Mouse (Mus musculus): ENCODE measurements around the gene Tmem88b. TPM values are rescaled to one million over a fixed set of nuclear protein-coding genes. Genes with fewer than 3 reads are reported as not detected.

Gene Tmem88b
- polyA plus RNA-seq (2014; fragmentation: Illumina TruSeq; extraction: RNeasy Lipid Tissue Mini Kit (QIAGEN cat#74804); ENCODE audit: insufficient read depth, low read depth, low replicate concordance): 0.29 TPM

GRCm38 (mm10) chr4:155785819-155786218 is at the start of gene Tmem88b:
Tmem88b (minus strand) TSS chr4:155785874.

GRCm38 (mm10) chr4:155831205-155831766 is 45.6 kb upstream of the Tmem88b start, which contains the start of gene Aurkaip1:
Aurkaip1 (plus strand) TSS chr4:155831272.

GRCm38 (mm10) chr4:155811929-155812664 is 26.4 kb upstream of the Tmem88b start, which contains the start of gene Ccnl2:
Ccnl2 (plus strand) TSS chr4:155812489.

GRCm38 (mm10) chr4:155802741-155803339 is 17.2 kb upstream of the Tmem88b start, which contains the start of gene Mrpl20:
Mrpl20 (plus strand) TSS chr4:155802878.

GRCm38 (mm10) chr4:155790021-155790489 is 4.4 kb upstream of the Tmem88b start, which contains the start of gene Ankrd65:
Ankrd65 (plus strand) TSS chr4:155790439.

GRCm38 (mm10) chr4:155774280-155774754 is 11.4 kb downstream of the Tmem88b start, which contains the start of gene Vwa1:
Vwa1 (minus strand) TSS chr4:155774698.

GRCm38 (mm10) chr4:155760613-155761355 is 24.9 kb downstream of the Tmem88b start, which contains the start of gene Atad3a:
Atad3a (minus strand) TSS chr4:155761093.

GRCm38 (mm10) chr4:155734350-155734941 is 51.2 kb downstream of the Tmem88b start, which contains the start of gene Tmem240:
Tmem240 (plus strand) TSS chr4:155734800.

Other genes with a start within 250 kb of the Tmem88b start
- gene Nadk, start 223.5 kb downstream of the Tmem88b start, polyA plus RNA-seq (2014; fragmentation: Illumina TruSeq; extraction: RNeasy Lipid Tissue Mini Kit (QIAGEN cat#74804); ENCODE audit: insufficient read depth, low read depth, low replicate concordance): 65.4 TPM
- 2.7 TPM for gene Slc35e2, start 184.5 kb downstream of the Tmem88b start, polyA plus RNA-seq (2014; fragmentation: Illumina TruSeq; extraction: RNeasy Lipid Tissue Mini Kit (QIAGEN cat#74804); ENCODE audit: insufficient read depth, low read depth, low replicate concordance)
- 47.0 TPM for gene Cdk11b, start 161.0 kb downstream of the Tmem88b start, polyA plus RNA-seq (2014; fragmentation: Illumina TruSeq; extraction: RNeasy Lipid Tissue Mini Kit (QIAGEN cat#74804); ENCODE audit: insufficient read depth, low read depth, low replicate concordance)
- gene Gm10563, start 140.5 kb downstream of the Tmem88b start, polyA plus RNA-seq (2014; fragmentation: Illumina TruSeq; extraction: RNeasy Lipid Tissue Mini Kit (QIAGEN cat#74804); ENCODE audit: insufficient read depth, low read depth, low replicate concordance): not detected
- 18.4 TPM for gene Mmp23, start 132.5 kb downstream of the Tmem88b start, polyA plus RNA-seq (2014; fragmentation: Illumina TruSeq; extraction: RNeasy Lipid Tissue Mini Kit (QIAGEN cat#74804); ENCODE audit: insufficient read depth, low read depth, low replicate concordance)
- gene Mib2, start 116.7 kb downstream of the Tmem88b start, polyA plus RNA-seq (2014; fragmentation: Illumina TruSeq; extraction: RNeasy Lipid Tissue Mini Kit (QIAGEN cat#74804); ENCODE audit: insufficient read depth, low read depth, low replicate concordance): 23.8 TPM
- gene Fndc10, start 91.5 kb downstream of the Tmem88b start, polyA plus RNA-seq (2014; fragmentation: Illumina TruSeq; extraction: RNeasy Lipid Tissue Mini Kit (QIAGEN cat#74804); ENCODE audit: insufficient read depth, low read depth, low replicate concordance): 2.8 TPM
- 76.0 TPM for gene Ssu72, start 81.1 kb downstream of the Tmem88b start, polyA plus RNA-seq (2014; fragmentation: Illumina TruSeq; extraction: RNeasy Lipid Tissue Mini Kit (QIAGEN cat#74804); ENCODE audit: insufficient read depth, low read depth, low replicate concordance)
- 0.40 TPM for gene Tmem240, start 51.1 kb downstream of the Tmem88b start, polyA plus RNA-seq (2014; fragmentation: Illumina TruSeq; extraction: RNeasy Lipid Tissue Mini Kit (QIAGEN cat#74804); ENCODE audit: insufficient read depth, low read depth, low replicate concordance)
- gene Atad3a, start 24.8 kb downstream of the Tmem88b start, polyA plus RNA-seq (2014; fragmentation: Illumina TruSeq; extraction: RNeasy Lipid Tissue Mini Kit (QIAGEN cat#74804); ENCODE audit: insufficient read depth, low read depth, low replicate concordance): 17.7 TPM
- gene Vwa1, start 11.2 kb downstream of the Tmem88b start, polyA plus RNA-seq (2014; fragmentation: Illumina TruSeq; extraction: RNeasy Lipid Tissue Mini Kit (QIAGEN cat#74804); ENCODE audit: insufficient read depth, low read depth, low replicate concordance): 3.0 TPM
- 3.2 TPM for gene Ankrd65, start 4.6 kb upstream of the Tmem88b start, polyA plus RNA-seq (2014; fragmentation: Illumina TruSeq; extraction: RNeasy Lipid Tissue Mini Kit (QIAGEN cat#74804); ENCODE audit: insufficient read depth, low read depth, low replicate concordance)
- 112 TPM for gene Mrpl20, start 17.0 kb upstream of the Tmem88b start, polyA plus RNA-seq (2014; fragmentation: Illumina TruSeq; extraction: RNeasy Lipid Tissue Mini Kit (QIAGEN cat#74804); ENCODE audit: insufficient read depth, low read depth, low replicate concordance)
- gene Ccnl2, start 26.6 kb upstream of the Tmem88b start, polyA plus RNA-seq (2014; fragmentation: Illumina TruSeq; extraction: RNeasy Lipid Tissue Mini Kit (QIAGEN cat#74804); ENCODE audit: insufficient read depth, low read depth, low replicate concordance): 51.7 TPM
- gene Aurkaip1, start 45.4 kb upstream of the Tmem88b start, polyA plus RNA-seq (2014; fragmentation: Illumina TruSeq; extraction: RNeasy Lipid Tissue Mini Kit (QIAGEN cat#74804); ENCODE audit: insufficient read depth, low read depth, low replicate concordance): 106 TPM
- gene Mxra8, start 53.8 kb upstream of the Tmem88b start, polyA plus RNA-seq (2014; fragmentation: Illumina TruSeq; extraction: RNeasy Lipid Tissue Mini Kit (QIAGEN cat#74804); ENCODE audit: insufficient read depth, low read depth, low replicate concordance): 188 TPM
- gene Dvl1, start 61.5 kb upstream of the Tmem88b start, polyA plus RNA-seq (2014; fragmentation: Illumina TruSeq; extraction: RNeasy Lipid Tissue Mini Kit (QIAGEN cat#74804); ENCODE audit: insufficient read depth, low read depth, low replicate concordance): 25.1 TPM
- gene Tas1r3, start 77.5 kb upstream of the Tmem88b start, polyA plus RNA-seq (2014; fragmentation: Illumina TruSeq; extraction: RNeasy Lipid Tissue Mini Kit (QIAGEN cat#74804); ENCODE audit: insufficient read depth, low read depth, low replicate concordance): 0.19 TPM
- gene Cptp, start 83.6 kb upstream of the Tmem88b start, polyA plus RNA-seq (2014; fragmentation: Illumina TruSeq; extraction: RNeasy Lipid Tissue Mini Kit (QIAGEN cat#74804); ENCODE audit: insufficient read depth, low read depth, low replicate concordance): 6.7 TPM
- 18.8 TPM for gene Ints11, start 83.7 kb upstream of the Tmem88b start, polyA plus RNA-seq (2014; fragmentation: Illumina TruSeq; extraction: RNeasy Lipid Tissue Mini Kit (QIAGEN cat#74804); ENCODE audit: insufficient read depth, low read depth, low replicate concordance)
- gene Pusl1, start 105.9 kb upstream of the Tmem88b start, polyA plus RNA-seq (2014; fragmentation: Illumina TruSeq; extraction: RNeasy Lipid Tissue Mini Kit (QIAGEN cat#74804); ENCODE audit: insufficient read depth, low read depth, low replicate concordance): 13.1 TPM
- 6.0 TPM for gene Acap3, start 105.9 kb upstream of the Tmem88b start, polyA plus RNA-seq (2014; fragmentation: Illumina TruSeq; extraction: RNeasy Lipid Tissue Mini Kit (QIAGEN cat#74804); ENCODE audit: insufficient read depth, low read depth, low replicate concordance)
- gene Ube2j2, start 158.0 kb upstream of the Tmem88b start, polyA plus RNA-seq (2014; fragmentation: Illumina TruSeq; extraction: RNeasy Lipid Tissue Mini Kit (QIAGEN cat#74804); ENCODE audit: insufficient read depth, low read depth, low replicate concordance): 45.9 TPM
- gene C1qtnf12, start 176.4 kb upstream of the Tmem88b start, polyA plus RNA-seq (2014; fragmentation: Illumina TruSeq; extraction: RNeasy Lipid Tissue Mini Kit (QIAGEN cat#74804); ENCODE audit: insufficient read depth, low read depth, low replicate concordance): 18.9 TPM
- 3.9 TPM for gene B3galt6, start 206.8 kb upstream of the Tmem88b start, polyA plus RNA-seq (2014; fragmentation: Illumina TruSeq; extraction: RNeasy Lipid Tissue Mini Kit (QIAGEN cat#74804); ENCODE audit: insufficient read depth, low read depth, low replicate concordance)
- gene Sdf4, start 207.0 kb upstream of the Tmem88b start, polyA plus RNA-seq (2014; fragmentation: Illumina TruSeq; extraction: RNeasy Lipid Tissue Mini Kit (QIAGEN cat#74804); ENCODE audit: insufficient read depth, low read depth, low replicate concordance): 179 TPM
- gene Tnfrsf4, start 228.0 kb upstream of the Tmem88b start, polyA plus RNA-seq (2014; fragmentation: Illumina TruSeq; extraction: RNeasy Lipid Tissue Mini Kit (QIAGEN cat#74804); ENCODE audit: insufficient read depth, low read depth, low replicate concordance): 2.9 TPM
- 4.0 TPM for gene Tnfrsf18, start 240.3 kb upstream of the Tmem88b start, polyA plus RNA-seq (2014; fragmentation: Illumina TruSeq; extraction: RNeasy Lipid Tissue Mini Kit (QIAGEN cat#74804); ENCODE audit: insufficient read depth, low read depth, low replicate concordance)